Mouse (Mus musculus): Measurements from ENCODE around the gene Apob. TPM values are rescaled to one million over a fixed set of nuclear protein-coding genes. Genes with fewer than 3 reads are reported as not detected.

Apob gene
- polyA plus RNA-seq, 1 experiment from 2014 or later = 132 TPM

DNA sequence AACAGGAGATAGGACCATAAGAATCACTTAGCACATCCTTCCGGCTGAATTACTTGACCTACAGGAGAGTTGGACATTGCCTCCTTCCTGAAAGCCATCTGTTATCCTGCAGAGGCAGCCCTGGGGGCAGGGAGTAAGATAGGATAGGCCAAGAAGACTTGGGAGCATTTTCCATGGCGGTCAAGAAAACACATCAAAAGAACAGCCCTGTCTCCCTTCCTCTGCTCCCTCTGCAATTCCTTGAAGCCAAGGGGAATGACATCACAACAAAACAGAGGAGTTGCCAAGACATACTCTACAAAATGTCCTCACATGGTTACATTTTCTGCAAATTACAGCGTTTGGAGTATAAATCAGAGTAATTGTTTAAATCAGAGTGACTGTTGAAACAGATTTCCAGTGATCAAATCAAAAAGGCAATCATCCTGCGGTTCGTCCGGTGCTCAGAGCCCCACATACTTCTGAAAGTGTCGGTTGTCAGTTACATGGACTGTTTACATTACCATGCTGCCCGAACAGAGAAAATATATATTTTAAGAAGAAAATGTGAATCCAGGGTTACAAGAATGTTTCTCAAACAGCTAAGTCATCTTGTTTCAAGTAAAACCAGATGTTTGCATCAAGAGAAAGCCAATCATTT, 78.7 kb downstream of the Apob start:
- Histone ChIP-seq H3K4me1 (replicated peaks; ENCODE audit: control insufficient read depth, insufficient read depth, low read length) (no peaks in the 10 kb centered on the region), H3K36me3 (ENCODE audit: control insufficient read depth, insufficient read depth) (no peaks in the 10 kb centered on the region), H3K4me2 (replicated peaks; ENCODE audit: low read depth) (no peak overlapping the region), H3K9me3 (ENCODE audit: control insufficient read depth) (no peaks in the 10 kb centered on the region), H3K27me3 (replicated peaks; ENCODE audit: control insufficient read depth, insufficient read depth, low read length) (no peaks in the 10 kb centered on the region), H3K4me3 (ENCODE audit: low read depth, low read length) (no peak overlapping the region), H3K9ac (ENCODE audit: low read depth, low read length) (no peak overlapping the region), H3K27ac (ENCODE audit: low read depth, low read length) (no peak overlapping the region)
- WGBS = 67% methylated on average over 8 of the region's 8 CpGs
- no peak for ATAC-seq
- TF ChIP-seq CTCF (IDR thresholded peaks at IDR 0.05; ENCODE audit: low read depth) = no peak

DNA sequence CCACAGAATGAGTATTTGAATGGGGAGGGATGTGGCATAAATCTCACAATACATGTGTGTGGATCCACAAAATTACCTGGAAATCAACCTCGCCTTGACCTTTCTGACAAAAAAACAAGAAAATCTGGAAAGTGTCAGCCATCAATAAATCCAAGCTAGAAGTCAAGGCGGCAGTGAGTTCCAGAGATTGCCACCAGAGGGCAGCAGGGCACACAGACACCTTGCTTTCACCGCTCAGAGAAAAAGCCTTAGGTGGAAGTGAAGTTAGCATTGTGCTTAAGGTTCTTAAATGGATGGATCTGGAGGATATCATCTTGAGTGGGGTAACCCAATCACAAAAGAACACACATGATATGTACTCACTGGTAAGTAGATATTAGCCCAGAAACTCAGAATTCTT, 82.1 kb downstream of the Apob start:
- no peaks in the 10 kb centered on the region for H3K27me3 ChIP-seq (replicated peaks; ENCODE audit: control insufficient read depth, insufficient read depth, low read length)
- no peaks in the 10 kb centered on the region for H3K36me3 ChIP-seq (ENCODE audit: control insufficient read depth, insufficient read depth)
- H3K9ac ChIP-seq (ENCODE audit: low read depth, low read length) = no peak overlapping the region
- peak; percentile 95 for TF ChIP-seq CTCF (IDR thresholded peaks at IDR 0.05; ENCODE audit: low read depth)
- no peak for ATAC-seq
- no peaks in the 10 kb centered on the region for H3K9me3 ChIP-seq (ENCODE audit: control insufficient read depth)
- no peak overlapping the region for H3K4me2 ChIP-seq (replicated peaks; ENCODE audit: low read depth)
- no peak overlapping the region for H3K4me3 ChIP-seq (ENCODE audit: low read depth, low read length)
- H3K27ac ChIP-seq (ENCODE audit: low read depth, low read length) = no peak overlapping the region
- 7% methylated on average over 3 of the region's 3 CpGs for WGBS
- no peaks in the 10 kb centered on the region for H3K4me1 ChIP-seq (replicated peaks; ENCODE audit: control insufficient read depth, insufficient read depth, low read length)

DNA sequence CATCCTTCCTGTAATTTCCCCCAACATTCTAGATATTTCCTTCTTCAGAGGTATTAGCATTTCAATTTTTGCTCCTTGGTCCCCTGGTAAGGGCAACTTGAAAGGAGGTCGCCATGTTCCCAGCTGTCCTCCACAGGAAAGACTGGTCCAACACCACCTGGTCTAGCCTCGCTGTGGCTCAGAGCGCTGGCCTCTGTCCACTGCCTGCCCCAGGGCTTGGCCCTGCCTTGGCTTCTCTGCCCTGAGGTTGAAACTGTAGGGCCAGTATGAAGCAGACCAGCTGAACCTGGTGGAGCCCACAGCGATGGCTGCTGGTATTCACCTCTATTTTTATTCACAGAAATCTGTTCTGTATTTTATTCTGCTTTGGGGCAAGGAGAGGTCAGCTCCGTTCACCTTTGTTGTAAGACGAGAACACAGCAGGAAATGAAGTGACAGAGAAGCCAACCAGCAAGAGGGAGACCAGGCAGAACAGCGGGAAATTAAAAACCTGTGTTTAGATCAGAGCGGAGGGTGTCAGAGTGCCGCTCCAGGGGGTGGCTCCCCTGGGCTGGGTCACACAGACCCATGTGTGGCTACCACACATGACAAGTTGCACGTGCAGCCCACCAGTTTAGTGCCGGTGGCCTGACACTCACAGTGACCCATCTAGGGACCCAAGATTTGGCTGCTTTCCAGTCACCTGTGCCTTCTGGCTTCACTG, 86.1 kb downstream of the Apob start:
- Histone ChIP-seq H3K36me3 (ENCODE audit: control insufficient read depth, insufficient read depth) (no peaks in the 10 kb centered on the region), H3K4me3 (ENCODE audit: low read depth, low read length) (no peak overlapping the region), H3K27me3 (replicated peaks; ENCODE audit: control insufficient read depth, insufficient read depth, low read length) (no peaks in the 10 kb centered on the region), H3K4me1 (replicated peaks; ENCODE audit: control insufficient read depth, insufficient read depth, low read length) (no peaks in the 10 kb centered on the region), H3K4me2 (replicated peaks; ENCODE audit: low read depth) (no peak overlapping the region), H3K9ac (ENCODE audit: low read depth, low read length) (no peak overlapping the region), H3K27ac (ENCODE audit: low read depth, low read length) (no peak overlapping the region), H3K9me3 (ENCODE audit: control insufficient read depth) (no peaks in the 10 kb centered on the region)
- ATAC-seq = no peak
- TF ChIP-seq CTCF (IDR thresholded peaks at IDR 0.05; ENCODE audit: low read depth) = no peak
- WGBS = 58% methylated on average over 11 of the region's 11 CpGs

Other genes with a start within 250 kb of the Apob start
- gene Ldah, start 230.5 kb downstream of the Apob start, polyA plus RNA-seq (2015; fragmentation: Nextera tagmentation; extraction: Ambion mirVana) = 38.0 and 43.8 TPM in 2 replicates

Data from intestine, postnatal 0 days (tissue).